Mouse (Mus musculus) embryonic facial prominence, embryonic 14.5 days (tissue): ENCODE results near the gene BC004004. TPM values are rescaled to one million over a fixed set of nuclear protein-coding genes. Genes with fewer than 3 reads are reported as not detected.
A peak's percentile ranks its signal among the peaks of the same experiment; 100 is the strongest.

ENCODE experiments used
- ATAC-seq: fragments of 200-750 bp; cut with Nextera tagmentation; 2 replicates; pipeline ENCODE4 v1.8.0; 2017; ENCODE audit warnings: low read depth, moderate number of reproducible peaks, moderate TSS enrichment
- DNase-seq: peaks from one replicate; pipeline ENCODE4 v3.0.0-alpha.2; 2015; ENCODE audit warnings: low spot score
- H3K27ac ChIP-seq: fragments of 300-500 bp; sonication (generic); replicated peaks from 2 replicates; pipeline ENCODE4 v1.5.1; 2014; ENCODE audit warnings: low read depth, mild to moderate bottlenecking, low read length, moderate library complexity
- H3K27me3 ChIP-seq: fragments of 300-500 bp; sonication (generic); replicated peaks from 2 replicates; pipeline ENCODE4 v1.6.1; 2014; ENCODE audit warnings: low read length; ENCODE audit not compliant: control insufficient read depth, insufficient read depth
- H3K36me3 ChIP-seq: fragments of 300-500 bp; sonication (generic); 2 replicates; pipeline ENCODE4 v1.6.1; 2014; ENCODE audit warnings: low read length, mixed read lengths; ENCODE audit not compliant: control insufficient read depth, insufficient read depth
- H3K4me1 ChIP-seq: fragments of 300-500 bp; sonication (generic); 2 replicates; pipeline ENCODE4 v1.6.1; 2014; ENCODE audit warnings: antibody characterized with exemption, low read length; ENCODE audit not compliant: control insufficient read depth, insufficient read depth
- H3K4me2 ChIP-seq: fragments of 300-500 bp; sonication (generic); 2 replicates; pipeline ENCODE4 v1.6.1; 2014; ENCODE audit warnings: low read depth, mild to moderate bottlenecking, low read length, moderate library complexity, mixed read lengths
- H3K4me3 ChIP-seq: fragments of 300-500 bp; sonication (generic); 2 replicates; pipeline ENCODE4 v1.5.1; 2014; ENCODE audit warnings: low read depth, mild to moderate bottlenecking, low read length
- H3K9ac ChIP-seq: fragments of 300-500 bp; sonication (generic); 2 replicates; pipeline ENCODE4 v1.6.1; 2014; ENCODE audit warnings: low read depth, mild to moderate bottlenecking, low read length, moderate library complexity, mixed read lengths
- H3K9me3 ChIP-seq: fragments of 300-500 bp; sonication (generic); 2 replicates; pipeline ENCODE4 v1.6.1; 2016; ENCODE audit warnings: low read length; ENCODE audit not compliant: control insufficient read depth
- WGBS: fragments of 180-500 bp; shearing (Covaris S2); extraction: QIAGEN DNeasy Blood & Tissue Kit; methylation state at CpG from one replicate; pipeline ENCODE4 v1.1.7; 2014; 5-methylcytosine and 5-hydroxymethylcytosine counted together
- polyA plus RNA-seq: library from polyadenylated mRNA; unstranded; fragments of >200 nt; fragmentation: Nextera tagmentation; extraction: Ambion mirVana; gene quantifications from 2 replicates; pipeline ENCODE4 v1.2.1, GENCODE M21; 2014

Gene BC004004
- polyA plus RNA-seq, 1 experiment from 2014 or later = 85.6 TPM

GRCm38 (mm10) chr17:29297321-29297720 lies 28.7 kb downstream of the BC004004 start:
- H3K4me2 ChIP-seq = no peak overlapping the region

DNA sequence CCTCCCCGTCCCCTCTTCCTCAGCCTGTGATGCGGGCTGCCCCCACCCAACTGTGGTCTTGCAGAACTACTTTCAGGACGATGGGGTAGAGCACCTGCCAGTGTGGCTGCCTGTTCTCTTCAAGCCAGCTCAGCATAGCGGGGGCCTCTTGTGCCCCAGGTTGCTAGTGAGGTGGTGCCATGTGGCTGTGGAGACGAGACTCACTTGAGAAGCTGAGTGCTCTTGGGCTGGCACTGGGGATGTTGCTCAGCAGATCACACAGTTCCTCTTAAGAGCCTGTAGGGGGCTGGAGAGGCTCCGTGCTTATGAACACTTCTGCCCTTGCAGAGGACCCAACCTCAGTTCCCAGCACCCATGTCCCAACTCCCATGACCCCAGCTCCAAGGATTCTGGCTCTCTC lies 29.2 kb downstream of the BC004004 start:
- H3K36me3 ChIP-seq = peaks cover 76% of the 10 kb centered on the region
- no peak for DNase-seq
- no peak for ATAC-seq
- H3K4me2 ChIP-seq = no peak overlapping the region
- 79% methylated on average over 6 of the region's 6 CpGs for WGBS
- no peaks in the 10 kb centered on the region for H3K27me3 ChIP-seq
- H3K9me3 ChIP-seq = no peaks in the 10 kb centered on the region
- H3K9ac ChIP-seq = no peak overlapping the region
- H3K4me3 ChIP-seq = no peak overlapping the region
- H3K27ac ChIP-seq = no peak overlapping the region
- peaks cover 3% of the 10 kb centered on the region for H3K4me1 ChIP-seq

More at GRCm38 (mm10) chr17:29297321-29297720, 28.7 kb downstream of the BC004004 start:
- no peaks in the 10 kb centered on the region for H3K9me3 ChIP-seq
- H3K27me3 ChIP-seq = no peaks in the 10 kb centered on the region
- H3K4me3 ChIP-seq = no peak overlapping the region
- H3K27ac ChIP-seq = no peak overlapping the region
- WGBS = 43% methylated on average over 10 of the region's 10 CpGs
- peaks cover 76% of the 10 kb centered on the region for H3K36me3 ChIP-seq
- H3K4me1 ChIP-seq = 0 out of 2 replicates have a peak, but pooled peaks cover 3% of the 10 kb centered on the region
- ATAC-seq (no peak), DNase-seq (no peak)
- H3K9ac ChIP-seq = no peak overlapping the region

GRCm38 (mm10) chr17:29299282-29299681 lies 30.7 kb downstream of the BC004004 start:
- Histone ChIP-seq H3K9me3 (no peaks in the 10 kb centered on the region), H3K27me3 (no peaks in the 10 kb centered on the region), H3K4me3 (no peak overlapping the region), H3K9ac (no peak overlapping the region), H3K36me3 (peaks cover 71% of the 10 kb centered on the region), H3K27ac (no peak overlapping the region), H3K4me2 (no peak overlapping the region), H3K4me1 (peaks cover 14% of the 10 kb centered on the region)
- WGBS = 96% methylated on average over 4 of the region's 4 CpGs
- no peak for ATAC-seq
- no peak for DNase-seq

- 80% methylated on average over 7 of the region's 7 CpGs for WGBS
- Histone ChIP-seq H3K36me3 (peaks cover 55% of the 10 kb centered on the region), H3K9ac (no peak overlapping the region), H3K27me3 (no peaks in the 10 kb centered on the region), H3K4me1 (peaks cover 30% of the 10 kb centered on the region), H3K9me3 (no peaks in the 10 kb centered on the region), H3K27ac (no peak overlapping the region), H3K4me2 (no peak overlapping the region), H3K4me3 (no peak overlapping the region)
- no peak for ATAC-seq
- DNase-seq = no peak
Measured at GRCm38 (mm10) chr17:29300926-29301325, 32.3 kb downstream of the BC004004 start.

DNA sequence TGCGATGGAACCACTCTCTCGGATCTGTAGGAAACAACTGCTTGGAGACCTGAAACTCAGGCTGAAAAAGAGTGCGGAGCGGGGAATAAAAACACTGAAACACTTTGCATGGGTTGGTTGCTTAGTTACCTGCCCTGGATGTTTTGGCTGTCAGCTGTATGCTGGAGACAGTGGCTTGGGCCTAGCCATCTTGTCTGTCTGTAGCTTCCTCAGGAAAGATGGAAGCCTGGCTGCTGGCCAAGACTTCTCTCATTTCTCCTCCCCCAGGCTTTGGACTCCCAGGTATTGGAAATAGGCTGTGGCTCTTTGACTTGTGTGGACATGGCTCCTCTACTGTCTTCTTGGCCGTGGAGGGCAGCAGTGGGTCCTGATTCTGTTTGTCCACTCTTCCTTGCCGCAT lies 32.8 kb downstream of the BC004004 start:
- Histone ChIP-seq H3K27me3 (no peaks in the 10 kb centered on the region), H3K4me3 (no peak overlapping the region), H3K9me3 (no peaks in the 10 kb centered on the region), H3K27ac (no peak overlapping the region), H3K9ac (no peak overlapping the region), H3K4me1 (peaks cover 35% of the 10 kb centered on the region), H3K4me2 (no peak overlapping the region), H3K36me3 (peaks cover 53% of the 10 kb centered on the region)
- 91% methylated on average over 6 of the region's 6 CpGs for WGBS
- DNase-seq (no peak), ATAC-seq (no peak)

GRCm38 (mm10) chr17:29302149-29302548 lies 33.6 kb downstream of the BC004004 start:
- ATAC-seq = no peak
- Histone ChIP-seq H3K4me3 (no peak overlapping the region), H3K9me3 (no peaks in the 10 kb centered on the region), H3K4me2 (no peak overlapping the region), H3K9ac (no peak overlapping the region), H3K4me1 (peaks cover 35% of the 10 kb centered on the region), H3K27me3 (no peaks in the 10 kb centered on the region), H3K27ac (no peak overlapping the region), H3K36me3 (peaks cover 45% of the 10 kb centered on the region)
- DNase-seq = no peak
- WGBS = 68% methylated on average over 5 of the region's 5 CpGs

DNA sequence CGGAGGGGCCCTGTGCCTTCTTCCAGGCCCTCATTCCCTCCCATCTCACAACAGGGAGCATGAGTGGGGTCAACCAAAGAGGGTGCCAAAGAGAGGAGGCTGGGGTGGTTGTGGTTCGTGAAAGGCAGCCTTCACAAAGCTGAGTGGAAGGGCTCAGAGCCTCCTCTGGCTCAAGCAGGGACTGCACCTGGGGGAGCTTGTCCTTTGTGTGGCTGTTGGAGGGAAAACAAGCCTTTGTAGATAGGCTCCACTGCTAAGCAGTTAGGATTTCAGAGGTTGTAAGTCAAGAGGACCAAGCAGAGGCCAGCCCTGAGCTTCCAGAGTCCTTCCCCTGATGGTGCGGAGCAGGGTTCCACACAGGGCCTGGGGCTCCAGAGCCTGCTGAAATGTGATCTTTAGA lies 34.5 kb downstream of the BC004004 start:
- Histone ChIP-seq H3K4me3 (no peak overlapping the region), H3K9me3 (no peaks in the 10 kb centered on the region), H3K27me3 (no peaks in the 10 kb centered on the region), H3K9ac (no peak overlapping the region), H3K4me2 (no peak overlapping the region), H3K36me3 (peaks cover 37% of the 10 kb centered on the region), H3K27ac (no peak overlapping the region; the same call in 1 of the 2 replicates), H3K4me1 (peaks cover 32% of the 10 kb centered on the region)
- ATAC-seq = 0 out of 2 replicates have a peak, but pooled peaks have one; percentile 10
- DNase-seq = no peak
- 57% methylated on average over 3 of the region's 3 CpGs for WGBS

- ATAC-seq (no peak), DNase-seq (no peak)
- 79% methylated on average over 3 of the region's 3 CpGs for WGBS
- H3K4me1 ChIP-seq = peaks cover 32% of the 10 kb centered on the region
- H3K27ac ChIP-seq = no peak overlapping the region; the same call in 1 of the 2 replicates
- H3K9ac ChIP-seq = no peak overlapping the region
- peaks cover 31% of the 10 kb centered on the region for H3K36me3 ChIP-seq
- H3K4me2 ChIP-seq = no peak overlapping the region
- H3K27me3 ChIP-seq = no peaks in the 10 kb centered on the region
- H3K4me3 ChIP-seq = no peak overlapping the region
- H3K9me3 ChIP-seq = no peaks in the 10 kb centered on the region
Measured at GRCm38 (mm10) chr17:29303856-29304255, 35.3 kb downstream of the BC004004 start.

GRCm38 (mm10) chr17:29304376-29305057 lies 35.9 kb downstream of the BC004004 start:
- peak overlapping the region; percentile 70 for H3K27ac ChIP-seq
- H3K4me1 ChIP-seq = peaks cover 32% of the 10 kb centered on the region
- WGBS = 37% methylated on average over 13 of the region's 13 CpGs
- no peak overlapping the region for H3K4me2 ChIP-seq
- H3K9ac ChIP-seq = no peak overlapping the region
- no peak overlapping the region for H3K4me3 ChIP-seq
- ATAC-seq (peak; percentile 20; the same call in 1 of the 2 replicates), DNase-seq (peak; percentile 60)
- H3K27me3 ChIP-seq = no peaks in the 10 kb centered on the region
- peaks cover 27% of the 10 kb centered on the region for H3K36me3 ChIP-seq
- no peaks in the 10 kb centered on the region for H3K9me3 ChIP-seq
